Mouse (Mus musculus) mature B cell (primary cell): ENCODE measurements around the gene Phf7.

Experiments
- in situ Hi-C: fragments of 300-500 bp; cut with MboI; formaldehyde crosslinking; loops from 2 replicates; pipeline ENCODE4 v1.14.3; 2019

Gene Phf7

GRCm38 (mm10) chr14:31197547-31198516 is 53.3 kb downstream of the Phf7 start:
- in situ Hi-C loops, result no loop called here

DNA sequence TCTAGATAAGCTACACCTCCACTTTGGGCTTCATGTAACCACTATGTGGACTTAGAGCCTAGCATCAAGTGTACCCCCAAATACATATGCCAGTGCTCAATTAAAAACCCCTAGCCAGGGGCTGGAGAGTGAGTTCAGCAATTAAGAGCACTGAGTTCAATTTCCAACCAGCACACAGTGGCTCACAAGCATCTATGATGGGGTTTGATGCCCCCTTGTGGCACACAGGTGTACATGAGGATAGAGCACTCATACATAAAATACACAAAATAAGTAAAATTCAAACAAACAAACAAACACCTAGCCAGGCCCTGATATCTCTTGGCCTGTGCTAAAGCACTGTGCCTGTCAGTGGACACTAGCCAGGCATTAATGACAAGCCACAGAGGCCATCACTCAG is 55.1 kb downstream of the Phf7 start:
- in situ Hi-C loops, result no loop called here

DNA sequence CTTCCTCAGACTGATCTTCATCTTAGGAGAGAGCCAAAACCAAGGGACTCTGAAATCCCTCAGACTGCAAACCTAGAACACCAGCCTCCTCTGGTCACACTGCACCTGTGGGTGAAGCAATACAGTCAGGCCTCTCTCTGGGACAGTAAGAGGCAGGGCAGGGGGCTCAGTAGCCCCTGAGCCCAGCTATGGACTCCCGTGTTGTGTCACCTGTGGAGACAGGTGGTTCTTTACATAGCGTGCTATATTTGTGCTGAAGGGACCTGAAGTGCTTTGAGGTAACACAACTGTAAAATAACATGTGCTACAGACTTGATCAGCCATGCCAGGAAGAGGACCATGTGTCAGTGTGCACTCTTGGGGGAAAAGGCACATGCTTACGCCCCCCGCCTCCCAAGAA is 55.6 kb downstream of the Phf7 start:
- in situ Hi-C loops, result no loop called here

DNA sequence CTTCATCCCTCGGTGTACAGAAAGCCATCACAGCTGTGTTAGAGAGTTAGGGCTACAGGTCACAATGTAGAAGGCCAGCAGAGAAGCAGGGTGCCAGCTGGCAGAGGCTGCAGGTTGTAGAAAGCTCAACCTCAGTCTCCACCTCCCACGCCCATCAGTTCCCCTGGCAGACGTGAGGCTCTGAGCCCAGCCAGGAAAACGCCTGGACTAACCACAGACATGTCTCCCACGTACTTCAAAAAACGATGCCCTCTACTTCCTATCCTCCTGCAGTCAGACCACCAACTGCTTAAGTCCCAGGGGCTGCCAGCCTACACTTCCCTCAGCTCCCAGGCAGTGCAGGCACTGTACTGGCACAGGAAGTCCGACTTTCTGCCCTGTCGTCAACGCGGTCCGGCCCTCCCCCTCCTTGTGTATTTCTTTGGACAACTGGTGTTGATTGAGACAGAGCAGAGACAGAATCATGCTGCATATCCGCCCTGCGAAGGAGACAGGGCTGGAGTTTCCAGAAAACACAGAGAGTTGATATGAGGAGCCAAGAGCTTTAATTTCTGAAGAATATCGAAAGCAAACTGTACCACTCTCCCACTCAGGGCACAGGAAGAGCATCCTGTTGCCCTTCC is 56.1 kb downstream of the Phf7 start:
- in situ Hi-C loops, result no loop called here

DNA sequence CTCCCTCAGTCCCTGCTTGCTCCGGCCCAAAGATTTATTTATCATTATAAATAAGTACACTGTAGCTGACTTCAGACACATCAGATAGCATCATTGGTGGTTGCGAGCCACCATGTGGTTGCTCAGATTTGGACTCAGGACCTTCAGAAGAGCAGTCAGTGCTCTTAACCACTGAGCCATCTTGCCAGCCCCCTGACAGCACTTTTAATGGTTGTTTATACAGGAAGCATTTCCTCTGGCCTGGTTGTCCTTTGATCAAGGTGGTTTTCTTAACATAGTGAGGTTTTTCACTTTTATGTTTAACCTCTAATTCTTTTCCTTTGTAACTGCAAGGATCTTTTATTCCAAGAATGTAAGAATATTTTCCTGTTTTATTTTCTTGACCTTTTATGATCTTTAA is 56.7 kb downstream of the Phf7 start:
- in situ Hi-C loops, result no loop called here

- in situ Hi-C loops, result no loop called here
Measured at GRCm38 (mm10) chr14:31193791-31194190, 57.3 kb downstream of the Phf7 start.

DNA sequence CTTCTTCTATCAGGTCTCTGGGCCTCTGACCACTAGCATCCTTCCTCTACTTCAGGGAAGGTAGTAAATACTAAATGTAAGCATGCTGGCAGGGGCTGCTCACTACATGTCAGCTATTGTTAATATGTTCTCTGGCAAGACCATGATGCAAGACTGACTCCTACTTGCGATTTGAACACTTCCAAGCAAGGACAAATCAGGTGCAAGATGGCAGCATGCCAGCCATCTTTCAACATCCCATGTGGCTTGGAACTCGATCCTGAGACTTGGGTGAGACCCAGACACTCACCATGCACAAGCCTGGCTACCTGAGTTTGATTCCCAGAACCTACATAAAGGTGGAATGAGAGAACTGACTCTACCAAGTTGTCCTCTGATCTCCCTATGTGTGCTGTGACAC is 59.2 kb downstream of the Phf7 start:
- in situ Hi-C loops, result no loop called here

DNA sequence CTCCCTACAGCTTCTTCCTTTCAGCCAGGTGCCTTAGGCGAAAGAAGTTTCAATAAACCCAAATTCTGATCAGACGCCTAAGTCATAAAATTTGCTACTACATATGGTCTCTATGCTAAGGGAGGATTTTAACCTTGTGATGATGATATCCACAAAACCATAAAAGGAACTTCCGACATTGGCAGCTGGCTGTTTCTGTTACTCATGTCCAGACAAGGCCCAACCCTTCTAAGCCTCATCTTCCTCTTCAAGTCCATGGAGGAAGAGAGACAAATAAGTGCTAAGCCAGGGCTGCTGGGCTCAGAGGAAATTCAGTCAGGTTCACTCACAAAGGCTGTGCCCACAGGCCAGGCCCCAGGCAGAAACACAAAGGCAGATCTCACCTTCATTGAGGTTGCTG is 61.8 kb downstream of the Phf7 start:
- in situ Hi-C loops, result no loop called here

- in situ Hi-C loops, result no loop called here
Measured at GRCm38 (mm10) chr14:31188771-31189181, 62.3 kb downstream of the Phf7 start.
